Mouse (Mus musculus) MEL (cell line): ENCODE results near the gene Rhof. TPM values are rescaled to one million over a fixed set of nuclear protein-coding genes. Genes with fewer than 3 reads are reported as not detected.

ENCODE experiments used
- DNase-seq: peaks from one replicate; pipeline ENCODE4 v3.0.0; 2011; ENCODE audit warnings: low read depth, low spot score
- H3K27ac ChIP-seq: 2 replicates; pipeline ENCODE4 v1.5.1; 2012; ENCODE audit warnings: low read depth, mild to moderate bottlenecking, control low read depth, low read length, moderate library complexity; ENCODE audit not compliant: control insufficient read depth
- H3K27me3 ChIP-seq, 2 experiments: fragments of 150-350 bp in 1 of 2; sonication (generic) in 1 of 2; 2 replicates each; pipeline ENCODE4 v1.6.1; 2012; ENCODE audit warnings: low read length in 2 of 2, mild to moderate bottlenecking in 2 of 2, improper control_type of control experiment in 1 of 2, moderate library complexity in 1 of 2; ENCODE audit not compliant: insufficient read depth in 2 of 2, control insufficient read depth in 1 of 2
- H3K36me3 ChIP-seq, 2 experiments: 2 replicates each; pipeline ENCODE4 v1.6.1; 2012 to 2014; ENCODE audit warnings: low read length in 2 of 2, improper control_type of control experiment in 1 of 2, inconsistent platforms in 1 of 2, mild to moderate bottlenecking in 1 of 2; ENCODE audit not compliant: insufficient read depth in 2 of 2, control insufficient read depth in 1 of 2
- H3K4me1 ChIP-seq, 2 experiments: fragments of 150-350 bp in 1 of 2; sonication (generic) in 1 of 2; 2 replicates each; pipeline ENCODE4 v1.6.1; 2012; ENCODE audit warnings: low read length in 2 of 2, improper control_type of control experiment in 1 of 2, mild to moderate bottlenecking in 1 of 2; ENCODE audit not compliant: insufficient read depth in 2 of 2, control insufficient read depth in 1 of 2
- H3K4me3 ChIP-seq, 2 experiments: fragments of 150-350 bp in 1 of 2; sonication (generic) in 1 of 2; 2 replicates each; pipeline ENCODE4 v1.5.1; 2012; ENCODE audit warnings: low read depth in 2 of 2, low read length in 2 of 2, mild to moderate bottlenecking in 2 of 2, moderate library complexity in 2 of 2, control low read depth in 1 of 2, improper control_type of control experiment in 1 of 2; ENCODE audit not compliant: control insufficient read depth in 1 of 2, insufficient read depth in 1 of 2
- H3K79me2 ChIP-seq: 2 replicates; pipeline ENCODE4 v1.6.1; 2012; ENCODE audit warnings: mild to moderate bottlenecking, low read length, moderate library complexity; ENCODE audit not compliant: control insufficient read depth, poor library complexity, insufficient read depth
- H3K9ac ChIP-seq: 2 replicates; pipeline ENCODE4 v1.6.1; 2012; ENCODE audit warnings: low read depth, mild to moderate bottlenecking, control low read depth, low read length, moderate library complexity; ENCODE audit not compliant: control insufficient read depth, poor library complexity, severe bottlenecking
- H3K9me3 ChIP-seq: fragments of 150-350 bp; sonication (generic); replicated peaks from 2 replicates; pipeline ENCODE4 v1.6.1; 2012; ENCODE audit warnings: mild to moderate bottlenecking, low read length, improper control_type of control experiment, moderate library complexity; ENCODE audit not compliant: insufficient read depth
- BHLHE40 ChIP-seq: IDR thresholded peaks from 2 replicates; pipeline ENCODE4 v1.6.1; 2012; ENCODE audit warnings: low read depth, mild to moderate bottlenecking, inconsistent platforms, low read length, improper control_type of control experiment, borderline replicate concordance
- CHD1 ChIP-seq: IDR thresholded peaks from 2 replicates; pipeline ENCODE4 v1.6.1; 2012; ENCODE audit warnings: low read depth, mild to moderate bottlenecking, inconsistent platforms, low read length, improper control_type of control experiment
- CHD2 ChIP-seq: IDR thresholded peaks from 2 replicates; pipeline ENCODE4 v1.6.1; 2011; ENCODE audit warnings: low read length, improper control_type of control experiment
- E2F4 ChIP-seq: IDR thresholded peaks from 2 replicates; pipeline ENCODE4 v1.6.1; 2011; ENCODE audit warnings: low read depth, low read length, improper control_type of control experiment, borderline replicate concordance
- ELF1 ChIP-seq: IDR thresholded peaks from 2 replicates; pipeline ENCODE4 v1.6.1; 2014; ENCODE audit warnings: low read depth, mild to moderate bottlenecking, inconsistent platforms, low read length, improper control_type of control experiment, moderate library complexity
- EP300 ChIP-seq, 2 experiments: IDR thresholded peaks; 2 replicates each; pipeline ENCODE4 v1.6.1; 2011; ENCODE audit warnings: improper control_type of control experiment in 2 of 2, low read length in 2 of 2, low read depth in 1 of 2, mild to moderate bottlenecking in 1 of 2
- GABPA ChIP-seq: IDR thresholded peaks from 2 replicates; pipeline ENCODE4 v1.6.1; 2012; ENCODE audit warnings: low read depth, mild to moderate bottlenecking, inconsistent platforms, low read length, improper control_type of control experiment, moderate library complexity
- GATA1 ChIP-seq: IDR thresholded peaks from 2 replicates; pipeline ENCODE4 v1.6.1; 2011; ENCODE audit warnings: low read depth, low read length, improper control_type of control experiment
- HCFC1 ChIP-seq: IDR thresholded peaks from 2 replicates; pipeline ENCODE4 v1.6.1; 2012; ENCODE audit warnings: low read depth, mild to moderate bottlenecking, inconsistent platforms, low read length, improper control_type of control experiment, moderate library complexity
- JUND ChIP-seq: IDR thresholded peaks from 2 replicates; pipeline ENCODE4 v1.6.1; 2011; ENCODE audit warnings: low read depth, mild to moderate bottlenecking, improper control_type of control experiment, low read length
- KAT2A ChIP-seq: conservative IDR thresholded peaks from 2 replicates; pipeline ENCODE4 v1.6.1; 2012; ENCODE audit warnings: low read depth, low read length, improper control_type of control experiment, inconsistent platforms
- MAFK ChIP-seq: IDR thresholded peaks from 2 replicates; pipeline ENCODE4 v1.6.1; 2011; ENCODE audit warnings: low read depth, mild to moderate bottlenecking, low read length, improper control_type of control experiment, borderline replicate concordance
- MEF2A ChIP-seq: IDR thresholded peaks from 2 replicates; pipeline ENCODE4 v1.6.1; 2014; ENCODE audit warnings: low read depth, mild to moderate bottlenecking, inconsistent platforms, low read length, improper control_type of control experiment; ENCODE audit not compliant: poor library complexity, insufficient replicate concordance, severe bottlenecking; ENCODE audit errors: extremely low read depth
- MYC ChIP-seq: IDR thresholded peaks from 2 replicates; pipeline ENCODE4 v1.6.1; 2011; ENCODE audit warnings: low read depth, mild to moderate bottlenecking, low read length, improper control_type of control experiment, moderate library complexity
- NELFE ChIP-seq: IDR thresholded peaks from 2 replicates; pipeline ENCODE4 v1.6.1; 2011; ENCODE audit warnings: low read depth, low read length, improper control_type of control experiment
- NRF1 ChIP-seq: IDR thresholded peaks from 2 replicates; pipeline ENCODE4 v1.6.1; 2014; ENCODE audit warnings: low read depth, mild to moderate bottlenecking, inconsistent platforms, low read length, improper control_type of control experiment, moderate library complexity; ENCODE audit not compliant: poor library complexity, insufficient read depth, severe bottlenecking
- POLR2A ChIP-seq, 2 experiments: IDR thresholded peaks; 2 replicates each; pipeline ENCODE4 v1.6.1; 2011 to 2012; ENCODE audit warnings: low read length in 2 of 2, mild to moderate bottlenecking in 2 of 2, control low read depth in 1 of 2, improper control_type of control experiment in 1 of 2, low read depth in 1 of 2, moderate library complexity in 1 of 2; ENCODE audit not compliant: control insufficient read depth in 1 of 2, insufficient read depth in 1 of 2, poor library complexity in 1 of 2
- POLR2AphosphoS2 ChIP-seq: IDR thresholded peaks from 2 replicates; pipeline ENCODE4 v1.6.1; 2011; ENCODE audit warnings: low read length, improper control_type of control experiment
- POLR2AphosphoS5 ChIP-seq: IDR thresholded peaks from 2 replicates; pipeline ENCODE4 v1.6.1; 2012; ENCODE audit warnings: low read depth, borderline replicate concordance, mild to moderate bottlenecking, inconsistent platforms, low read length, moderate library complexity, mixed read lengths
- RAD21 ChIP-seq: IDR thresholded peaks from 2 replicates; pipeline ENCODE4 v1.6.1; 2011; ENCODE audit warnings: mild to moderate bottlenecking, low read depth, low read length, improper control_type of control experiment
- SIN3A ChIP-seq: IDR thresholded peaks from 2 replicates; pipeline ENCODE4 v1.6.1; 2012; ENCODE audit warnings: low read length, improper control_type of control experiment, inconsistent platforms
- UBTF ChIP-seq: IDR thresholded peaks from 2 replicates; pipeline ENCODE4 v1.6.1; 2012; ENCODE audit warnings: low read depth, mild to moderate bottlenecking, inconsistent platforms, low read length, improper control_type of control experiment, moderate library complexity, borderline replicate concordance; ENCODE audit not compliant: insufficient read depth
- USF2 ChIP-seq, 2 experiments: IDR thresholded peaks; 2 replicates each; pipeline ENCODE4 v1.6.1; 2011 to 2012; ENCODE audit warnings: improper control_type of control experiment in 2 of 2, low read length in 2 of 2, borderline replicate concordance in 1 of 2, inconsistent platforms in 1 of 2, low read depth in 1 of 2, mild to moderate bottlenecking in 1 of 2; ENCODE audit not compliant: insufficient read depth in 1 of 2
- ZC3H11A ChIP-seq: IDR thresholded peaks from 2 replicates; pipeline ENCODE4 v1.6.1; 2012; ENCODE audit warnings: low read depth, mild to moderate bottlenecking, inconsistent platforms, low read length, improper control_type of control experiment
- ZMIZ1 ChIP-seq: IDR thresholded peaks from 2 replicates; pipeline ENCODE4 v1.6.1; 2012; ENCODE audit warnings: low read depth, mild to moderate bottlenecking, inconsistent platforms, low read length, improper control_type of control experiment, moderate library complexity
- ZNF384 ChIP-seq: IDR thresholded peaks from 2 replicates; pipeline ENCODE4 v1.6.1; 2012; ENCODE audit warnings: low read depth, mild to moderate bottlenecking, inconsistent platforms, low read length, improper control_type of control experiment
- polyA plus RNA-seq, 2 experiments: library from polyadenylated mRNA; stranded (reverse) in 1 of 2; unstranded in 1 of 2; fragments of >175 nt in 1 of 2; fragments of >200 nt in 1 of 2; gene quantifications; 2 replicates each; pipeline versions ENCODE4 v1.2.1 to v1.2.4; 2012; ENCODE audit warnings: low replicate concordance in 2 of 2, low read depth in 1 of 2; ENCODE audit not compliant: insufficient read length in 2 of 2, insufficient read depth in 1 of 2, missing spikeins in 1 of 2
- total RNA-seq: library from RNA; depleted of rRNA; stranded (reverse); fragments of 300-350 nt; gene quantifications from 2 replicates; pipeline ENCODE4 v1.2.3, GENCODE M21; 2012

The Rhof gene
- total and polyA plus RNA-seq, 3 experiments = 2.5 to 10.4 TPM; not detected in 1

DNA sequence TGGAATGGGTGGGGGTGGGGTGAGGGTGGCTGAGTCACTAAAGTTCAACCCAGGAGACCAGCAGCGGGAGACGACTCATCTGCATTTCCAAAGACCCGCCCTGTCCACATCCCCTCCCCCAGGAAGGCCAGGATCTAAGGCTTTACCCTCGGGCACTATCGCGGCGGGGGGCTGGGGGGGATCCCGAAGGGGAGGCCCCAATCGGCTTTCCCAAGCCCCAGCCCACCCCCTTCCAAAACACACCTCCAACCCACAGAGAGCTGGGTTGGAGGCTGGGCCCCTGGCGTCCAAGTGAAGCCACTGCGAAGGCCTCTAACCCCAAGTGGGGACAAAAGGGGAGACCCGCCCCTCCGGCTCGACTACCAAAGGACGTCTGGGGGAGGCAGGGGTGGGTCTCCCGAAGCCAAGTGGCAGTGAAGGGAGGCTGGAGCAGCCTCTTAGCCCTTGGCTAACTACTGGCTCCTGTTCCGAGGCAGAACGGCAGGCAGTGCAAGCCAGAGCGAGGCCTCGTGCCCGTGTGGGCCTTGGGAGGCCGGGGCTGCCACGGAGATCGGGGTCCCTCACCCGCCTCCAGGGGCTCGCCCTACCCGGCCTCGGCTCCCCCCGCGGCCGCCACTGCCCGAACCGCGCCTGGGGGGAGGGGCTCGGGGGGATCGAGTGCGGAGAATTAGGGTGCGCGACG, 5.9 kb upstream of the Rhof start (continued):
- TF ChIP-seq NELFE (peak; percentile 41; the same call in 1 of the 2 replicates), GATA1 (no peak), CHD2 (no peak; the same call in 1 of the 2 replicates), BHLHE40 (peak; percentile 62; the same call in 1 of the 2 replicates), USF2 (IDR thresholded peaks at IDR 0.05; ENCODE audit: borderline replicate concordance in 1 of 2, insufficient read depth in 1 of 2, low read depth in 1 of 2, low read length in 2 of 2) (no peak), ZNF384 (no peak), MYC (no peak), RAD21 (no peak), KAT2A (peak; percentile 41; the same call in 1 of the 2 replicates), MEF2A (peak; percentile 8; the same call in 1 of the 2 replicates), HCFC1 (peak; percentile 57; the same call in 1 of the 2 replicates), EP300 (IDR thresholded peaks at IDR 0.05; ENCODE audit: low read depth in 1 of 2, low read length in 2 of 2) (peak in 1 of 2 experiments; percentile 69; a peak in 3 of 4 replicates), JUND (no peak; the same call in 1 of the 2 replicates), POLR2AphosphoS2 (no peak; the same call in none of the 2 replicates), E2F4 (no peak), ZMIZ1 (peak; percentile 51), MAFK (no peak; the same call in 1 of the 2 replicates), ZC3H11A (no peak)

DNA sequence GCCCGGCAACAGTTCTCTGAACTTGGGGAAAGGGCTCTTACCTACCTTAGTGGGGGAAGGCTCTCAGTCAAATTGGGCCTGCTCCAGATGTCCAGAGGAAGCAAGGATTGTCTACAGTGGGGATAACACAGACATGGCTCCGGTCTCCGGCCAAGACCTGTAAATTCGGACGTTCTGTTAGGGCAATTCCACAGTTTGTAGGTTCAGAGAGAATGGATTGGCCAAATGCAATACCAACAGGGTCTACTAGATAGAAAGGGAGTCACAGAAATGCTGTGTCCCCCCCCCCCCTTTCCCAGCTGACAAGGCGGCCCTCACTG, 5.4 kb upstream of the Rhof start:
- peaks cover 54% of the 10 kb centered on the region for H3K79me2 ChIP-seq
- no peak for DNase-seq
- no peaks in the 10 kb centered on the region for H3K9me3 ChIP-seq
- TF ChIP-seq GABPA (no peak), SIN3A (peak; percentile 41), NRF1 (no peak), POLR2A (IDR thresholded peaks at IDR 0.05; ENCODE audit: control insufficient read depth in 1 of 2, insufficient read depth in 1 of 2, low read depth in 1 of 2, low read length in 2 of 2, poor library complexity in 1 of 2) (peak in 1 of 2 experiments; percentile 37; a peak in 2 of 4 replicates), UBTF (no peak), CHD1 (no peak), E2F4 (no peak), USF2 (IDR thresholded peaks at IDR 0.05; ENCODE audit: borderline replicate concordance in 1 of 2, insufficient read depth in 1 of 2, low read depth in 1 of 2, low read length in 2 of 2) (no peak), MAFK (no peak), POLR2AphosphoS5 (no peak), MYC (no peak), POLR2AphosphoS2 (no peak), ELF1 (no peak), GATA1 (no peak), MEF2A (no peak)
- H3K4me3 ChIP-seq = peak overlapping the region; percentile 63 to 71
- H3K9ac ChIP-seq = peak overlapping the region; percentile 93
- H3K27ac ChIP-seq = peak overlapping the region; percentile 100
- peaks cover 0 to 29% of the 10 kb centered on the region in 2 experiments; a peak in 2 of 4 replicates for H3K36me3 ChIP-seq
- H3K4me1 ChIP-seq = peaks cover 4 to 30% of the 10 kb centered on the region in 2 experiments; a peak in 3 of 4 replicates
- H3K27me3 ChIP-seq = no peaks in the 10 kb centered on the region
